Mouse (Mus musculus) thymus, adult 2 months (tissue): Measurements from ENCODE around the gene Gtf2ird1. TPM values are rescaled to one million over a fixed set of nuclear protein-coding genes. Genes with fewer than 3 reads are reported as not detected.
"Not testable (repeated sequence)": the region's sequence is repeated elsewhere in the genome, so short reads cannot be mapped to it uniquely, and the experiment has no call there.

Source experiments
- DNase-seq: peaks from one replicate; pipeline ENCODE4 v3.0.0; 2021
- H3K27ac ChIP-seq: fragments of 200-500 bp; 2 replicates; pipeline ENCODE4 v1.5.1; 2012; ENCODE audit warnings: low read length, control low read depth; ENCODE audit not compliant: control insufficient read depth, insufficient read depth
- H3K27me3 ChIP-seq: fragments of 200-500 bp; 2 replicates; pipeline ENCODE4 v1.6.1; 2012; ENCODE audit warnings: mild to moderate bottlenecking, low read length, moderate library complexity, mixed read lengths; ENCODE audit not compliant: control insufficient read depth, insufficient read depth
- H3K36me3 ChIP-seq: fragments of 200-500 bp; 2 replicates; pipeline ENCODE4 v1.6.1; 2012; ENCODE audit warnings: mild to moderate bottlenecking, low read length, moderate library complexity; ENCODE audit not compliant: control insufficient read depth, insufficient read depth
- H3K4me1 ChIP-seq: fragments of 200-500 bp; replicated peaks from 2 replicates; pipeline ENCODE4 v1.6.1; 2012; ENCODE audit warnings: low read length; ENCODE audit not compliant: control insufficient read depth, insufficient read depth
- H3K4me3 ChIP-seq: fragments of 200-500 bp; 2 replicates; pipeline ENCODE4 v1.5.1; 2012; ENCODE audit warnings: mild to moderate bottlenecking, low read length, control low read depth, moderate library complexity; ENCODE audit not compliant: control insufficient read depth, insufficient read depth
- CTCF ChIP-seq: fragments of 200-500 bp; IDR thresholded peaks from 2 replicates; pipeline ENCODE4 v1.5.1; 2012; ENCODE audit warnings: mild to moderate bottlenecking, control low read depth, low read length, moderate library complexity, borderline replicate concordance; ENCODE audit not compliant: control insufficient read depth, poor library complexity, insufficient read depth; ENCODE audit errors: extremely low read depth
- POLR2A ChIP-seq: fragments of 200-500 bp; IDR thresholded peaks from 2 replicates; pipeline ENCODE4 v1.6.1; 2012; ENCODE audit warnings: mild to moderate bottlenecking, low read length, control low read depth, moderate library complexity; ENCODE audit not compliant: control insufficient read depth, poor library complexity, insufficient read depth; ENCODE audit errors: extremely low read depth
- WGBS: fragments of 180-500 bp; shearing (Covaris S2); methylation state at CpG from one replicate; pipeline ENCODE4 v1.1.7; 2018; 5-methylcytosine and 5-hydroxymethylcytosine counted together
- polyA plus RNA-seq: library from polyadenylated mRNA; depleted of rRNA; stranded (reverse); fragments of >200 nt; gene quantifications from 2 replicates; pipeline ENCODE4 v1.2.3, GENCODE M21; 2012

The Gtf2ird1 gene
- polyA plus RNA-seq, 1 experiment: 75.6 TPM

DNA sequence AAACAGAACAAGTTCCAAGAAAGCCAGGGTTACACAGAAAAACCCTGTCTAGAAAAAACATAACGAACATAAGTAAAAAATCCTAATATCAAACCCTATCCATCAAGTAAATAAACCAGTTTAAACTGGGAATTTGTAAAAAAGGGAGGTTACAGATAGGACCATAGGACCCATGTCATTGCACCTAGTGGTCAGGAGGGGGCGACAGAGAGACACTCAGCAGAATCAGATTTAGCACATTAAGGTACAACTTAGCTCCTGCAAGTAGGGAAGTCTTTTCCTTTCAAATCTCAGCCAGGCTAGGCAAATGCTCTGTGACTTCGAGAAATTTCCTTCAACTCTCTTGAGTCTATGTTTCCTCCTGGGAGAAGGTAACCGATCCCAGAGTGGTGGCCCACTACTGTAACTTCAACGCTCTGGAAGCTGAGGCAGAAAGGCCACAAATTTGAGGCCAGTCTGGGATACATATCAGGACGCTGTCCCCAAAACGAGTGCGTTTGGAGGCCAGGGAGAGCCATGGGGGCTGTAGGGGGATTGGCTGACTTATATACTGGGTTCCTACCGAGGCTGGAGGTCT, 82.5 kb downstream of the Gtf2ird1 start:
- TF ChIP-seq CTCF (no peak), POLR2A (no peak)
- peaks cover 7% of the 10 kb centered on the region; the same call in 1 of the 2 replicates for H3K36me3 ChIP-seq
- H3K4me3 ChIP-seq: no peak overlapping the region
- WGBS: 60% methylated on average over 9 of the region's 9 CpGs
- H3K4me1 ChIP-seq: peaks cover 34% of the 10 kb centered on the region
- no peaks in the 10 kb centered on the region for H3K27me3 ChIP-seq
- DNase-seq: peak; percentile 50
- H3K27ac ChIP-seq: peak overlapping the region; percentile 53

DNA sequence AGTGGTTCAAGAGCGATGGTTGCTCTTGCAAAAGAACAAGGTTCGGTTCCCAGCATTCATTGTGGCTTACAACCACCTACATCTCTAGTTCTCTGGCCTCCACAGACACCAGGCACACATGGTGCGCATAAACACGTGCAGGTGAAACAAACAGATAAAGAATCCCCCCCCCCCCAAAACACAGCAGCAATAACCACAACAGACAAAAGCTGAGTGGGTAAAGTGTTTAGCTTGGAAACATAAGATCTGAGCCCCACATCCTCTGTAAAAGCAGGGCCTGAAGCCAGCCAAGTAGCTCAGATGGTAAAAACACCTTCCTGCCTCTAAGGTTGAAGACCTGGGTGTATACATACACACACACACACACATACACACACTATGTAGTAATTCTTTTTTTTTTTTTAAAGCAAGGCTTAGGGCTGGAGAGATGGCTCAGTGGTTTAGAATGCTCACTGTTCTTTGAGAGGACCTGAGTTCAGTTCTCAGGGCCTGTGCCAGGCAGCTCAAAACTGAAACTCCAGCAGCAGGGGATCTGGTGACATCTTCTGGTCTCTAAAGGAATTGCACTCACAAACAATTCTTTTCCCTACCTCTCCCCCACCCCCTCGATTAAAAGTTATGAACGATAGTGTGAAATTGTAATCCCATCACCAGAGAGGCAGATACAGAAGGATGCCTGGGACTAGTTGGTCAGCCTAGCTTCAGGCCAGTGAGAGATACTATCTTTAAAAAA, 83.4 kb downstream of the Gtf2ird1 start:
- DNase-seq: peak; percentile 57
- 44% methylated on average over 6 of the region's 6 CpGs for WGBS
- peaks cover 7% of the 10 kb centered on the region; the same call in 1 of the 2 replicates for H3K36me3 ChIP-seq

DNA sequence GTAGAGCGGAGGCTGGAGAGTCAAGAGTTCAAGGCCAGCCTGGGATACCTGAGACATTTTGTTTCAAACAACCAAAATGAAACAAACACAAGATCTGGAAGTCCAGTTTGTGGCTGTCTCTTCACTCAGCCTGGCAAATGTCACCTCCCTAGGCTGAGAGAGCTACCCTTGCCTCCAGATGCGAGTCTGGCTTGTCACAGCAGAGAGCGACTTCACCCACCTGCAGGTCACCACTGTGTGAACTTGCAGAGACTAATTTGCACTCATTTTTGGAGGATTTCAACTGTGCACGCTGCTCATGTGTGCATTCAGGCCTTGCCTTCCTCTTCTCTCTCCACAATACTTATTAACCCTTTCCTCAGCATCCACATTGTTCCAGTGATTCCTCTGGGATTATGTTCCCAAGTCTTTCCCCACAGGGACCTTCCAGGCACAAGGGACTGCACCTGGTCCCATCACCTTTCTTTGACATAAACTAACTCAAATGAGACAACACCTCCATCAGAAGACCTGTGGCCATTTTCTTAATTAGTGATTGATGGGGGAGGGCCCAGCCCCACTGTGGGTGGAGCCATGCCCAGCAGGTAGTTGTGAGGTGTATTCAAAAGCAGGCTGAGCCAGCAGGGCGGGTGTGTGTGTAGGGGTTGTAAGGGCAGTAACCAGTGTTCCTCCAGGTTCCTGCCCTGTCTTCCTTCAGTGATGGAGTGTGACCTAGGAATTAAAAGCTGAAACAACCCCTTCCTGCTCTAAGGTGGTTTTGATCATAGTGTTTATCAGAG, 84.8 kb downstream of the Gtf2ird1 start:
- Histone ChIP-seq H3K27ac (peak overlapping the region; percentile 98), H3K36me3 (peaks cover 2% of the 10 kb centered on the region; the same call in 1 of the 2 replicates), H3K4me3 (no peak overlapping the region), H3K4me1 (peaks cover 37% of the 10 kb centered on the region), H3K27me3 (no peaks in the 10 kb centered on the region)
- 42% methylated on average over 5 of the region's 5 CpGs for WGBS
- TF ChIP-seq CTCF (no peak), POLR2A (0 out of 2 replicates have a peak, but pooled peaks have one; percentile 23)
- DNase-seq: peak; percentile 50

More for the DNA sequence above, 83.4 kb downstream of the Gtf2ird1 start:
- H3K4me3 ChIP-seq: no peak overlapping the region
- no peak for TF ChIP-seq POLR2A
- no peak for TF ChIP-seq CTCF
- peak overlapping the region; percentile 98 for H3K27ac ChIP-seq
- H3K27me3 ChIP-seq: no peaks in the 10 kb centered on the region
- H3K4me1 ChIP-seq: peaks cover 37% of the 10 kb centered on the region

DNA sequence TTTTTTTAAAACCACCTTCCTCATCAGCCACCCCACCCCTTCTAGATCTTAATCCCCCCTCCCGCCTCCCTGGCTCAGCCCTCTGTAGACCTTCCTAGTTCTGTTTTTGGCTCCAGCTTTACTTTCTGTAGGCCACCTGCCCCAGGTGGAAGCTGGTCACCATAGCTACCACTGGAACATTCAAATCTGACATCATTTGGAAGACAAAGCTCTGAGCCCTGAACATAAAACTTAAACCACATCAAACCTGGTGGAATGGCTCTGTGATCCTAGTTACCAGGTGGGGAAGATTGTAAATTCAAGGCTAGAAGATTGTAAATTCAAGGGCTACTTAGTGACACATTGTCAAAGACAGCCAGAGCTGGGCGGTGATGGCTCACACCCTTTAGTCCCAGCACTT, 85.7 kb downstream of the Gtf2ird1 start:
- peak; percentile 47 for DNase-seq
- Histone ChIP-seq H3K27me3 (no peaks in the 10 kb centered on the region), H3K4me3 (no peak overlapping the region), H3K36me3 (no peaks in the 10 kb centered on the region; the same call in 1 of the 2 replicates), H3K27ac (peak overlapping the region; percentile 98), H3K4me1 (peaks cover 37% of the 10 kb centered on the region)
- WGBS: 17% methylated on average over 2 of the region's 2 CpGs
- TF ChIP-seq POLR2A (no peak), CTCF (no peak)

DNA sequence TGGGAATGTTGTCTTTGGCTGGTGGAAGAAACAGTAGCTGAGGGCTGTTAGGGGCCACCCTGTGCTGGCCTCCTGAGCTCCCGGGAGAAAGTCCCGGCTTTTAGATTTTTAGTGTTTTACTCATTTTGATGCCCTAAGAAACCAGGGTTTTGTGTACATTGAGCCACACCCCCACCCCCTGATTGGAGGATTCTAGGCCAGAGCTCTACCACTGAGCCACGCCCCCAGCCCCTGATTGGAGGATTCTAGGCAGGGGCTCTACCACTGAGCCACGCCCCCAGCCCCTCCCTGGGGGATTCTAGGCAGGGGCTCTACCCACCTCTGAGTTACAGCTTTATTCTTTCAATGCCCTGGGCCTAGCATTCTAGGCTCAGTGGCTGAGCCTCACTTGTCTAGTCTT, 97.4 kb downstream of the Gtf2ird1 start:
- WGBS: 100% methylated on average over 4 of the region's 4 CpGs
- Histone ChIP-seq H3K36me3 (peaks cover 38% of the 10 kb centered on the region), H3K27ac (no peak overlapping the region), H3K4me3 (no peak overlapping the region), H3K27me3 (no peaks in the 10 kb centered on the region), H3K4me1 (peaks cover 5% of the 10 kb centered on the region; the same call in 1 of the 2 replicates)
- DNase-seq: no peak
- TF ChIP-seq POLR2A (no peak), CTCF (no peak)

DNA sequence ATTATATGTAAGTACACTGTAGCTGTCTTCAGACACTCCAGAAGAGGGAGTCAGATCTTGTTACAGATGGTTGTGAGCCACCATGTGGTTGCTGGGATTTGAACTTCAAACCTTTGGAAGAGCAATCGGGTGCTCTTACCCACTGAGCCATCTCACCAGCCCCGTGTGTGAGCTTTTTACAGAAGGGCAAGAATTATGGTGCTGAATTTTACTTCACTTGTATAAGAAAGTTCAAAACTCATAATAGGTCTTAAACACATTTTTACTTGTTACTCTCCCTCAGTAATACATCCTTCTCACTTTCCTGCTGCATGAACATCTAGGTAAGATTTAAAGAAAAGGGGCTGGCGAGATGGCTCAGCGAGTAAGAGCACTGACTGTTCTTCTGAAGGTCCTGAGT, 101.1 kb downstream of the Gtf2ird1 start:
- 95% methylated on average over 4 of the region's 4 CpGs for WGBS
- H3K27me3 ChIP-seq, DNase-seq, H3K4me3 ChIP-seq, H3K27ac ChIP-seq: not testable (repeated sequence)
- H3K4me1 ChIP-seq: peaks cover 20% of the 10 kb centered on the region
- peaks cover 20% of the 10 kb centered on the region for H3K36me3 ChIP-seq
